10 mouse cellular contexts compared by ENCODE assay signal in genomic region chr8:122569996-122570395, GRCm38 (mm10). TPM values are rescaled to one million over a fixed set of nuclear protein-coding genes. Genes with fewer than 3 reads are reported as not detected.
DNase-seq lines count a peak whose midpoint lies in the region; ATAC-seq lines count a peak whose summit lies in the region.
"Had no signal": no experiment of that assay in that cellular context is flagged by ENCODE, and none has a peak within 500 bp of the region (broad histone marks: within the 10 kb centered on the region; RNA-seq: fewer than 3 reads in every experiment).

No protein-coding gene starts in this region.

- H3K4me2 ChIP-seq in midbrain, embryonic 15.5 days = no peak overlapping the region
- peak overlapping the region; percentile 80 for H3K4me2 ChIP-seq in limb, embryonic 13.5 days (replicated peaks)
- H3K4me2 ChIP-seq in intestine, embryonic 16.5 days (ENCODE audit: low read depth, low read length) = no peak overlapping the region

- H3K9ac ChIP-seq in midbrain, embryonic 15.5 days = no peak overlapping the region
- 0 out of 2 replicates have a peak overlapping the region, but pooled peaks have one; percentile 93 for H3K9ac ChIP-seq in limb, embryonic 13.5 days
- no peak overlapping the region for H3K9ac ChIP-seq in intestine, embryonic 16.5 days (ENCODE audit: low read depth, low read length)

- H3K9me3 ChIP-seq in midbrain, embryonic 10.5 days (replicated peaks) = no peaks in the 10 kb centered on the region
- H3K9me3 ChIP-seq in midbrain, embryonic 15.5 days = no peaks in the 10 kb centered on the region
- no peaks in the 10 kb centered on the region for H3K9me3 ChIP-seq in limb, embryonic 13.5 days
- no peaks in the 10 kb centered on the region for H3K9me3 ChIP-seq in intestine, embryonic 16.5 days (ENCODE audit: control insufficient read depth, low read length)

- H3K27me3 ChIP-seq in midbrain, embryonic 10.5 days (ENCODE audit: low read depth, poor library complexity, severe bottlenecking) = no peaks in the 10 kb centered on the region
- H3K27me3 ChIP-seq in midbrain, embryonic 15.5 days (replicated peaks) = no peaks in the 10 kb centered on the region
- H3K27me3 ChIP-seq in limb, embryonic 13.5 days = no peaks in the 10 kb centered on the region
- no peaks in the 10 kb centered on the region for H3K27me3 ChIP-seq in intestine, embryonic 16.5 days (replicated peaks; ENCODE audit: control insufficient read depth, insufficient read depth, low read length)

- H3K4me3 ChIP-seq in midbrain, embryonic 10.5 days = peak overlapping the region; percentile 95
- no peak overlapping the region for H3K4me3 ChIP-seq in midbrain, embryonic 15.5 days
- no peak overlapping the region for H3K4me3 ChIP-seq in limb, embryonic 13.5 days
- H3K4me3 ChIP-seq in intestine, embryonic 16.5 days (ENCODE audit: low read length) = no peak overlapping the region

- H3K27ac ChIP-seq in midbrain, embryonic 10.5 days (replicated peaks) = no peak overlapping the region
- H3K27ac ChIP-seq in midbrain, embryonic 15.5 days = no peak overlapping the region
- H3K27ac ChIP-seq in limb, embryonic 13.5 days = no peak overlapping the region
- H3K27ac ChIP-seq in intestine, embryonic 16.5 days (ENCODE audit: low read length) = no peak overlapping the region
- H3K27ac ChIP-seq: kidney, postnatal 0 days had no signal

- ATAC-seq in midbrain, embryonic 15.5 days (replicated peaks) = no peak
- no peak for ATAC-seq in limb, embryonic 13.5 days (ENCODE audit: low FRiP score, low read depth)
- no peak for ATAC-seq in intestine, embryonic 16.5 days

- 96% methylated on average over 16 of the region's 16 CpGs for WGBS in midbrain, embryonic 10.5 days
- WGBS in midbrain, embryonic 15.5 days = 97% methylated on average over 16 of the region's 16 CpGs
- 94% methylated on average over 16 of the region's 16 CpGs for WGBS in limb, embryonic 13.5 days
- 96% methylated on average over 16 of the region's 16 CpGs for WGBS in intestine, embryonic 16.5 days

- peak; percentile 91 for DNase-seq in heart, adult 11 months
- DNase-seq in heart, postnatal 25 days (ENCODE audit: low spot score) = no peak
- DNase-seq in midbrain, embryonic 10.5 days (ENCODE audit: low spot score) = no peak
- no peak for DNase-seq in thymus, postnatal 4 days
- DNase-seq: adrenal gland, postnatal 10 days; gastrocnemius, postnatal 10 days had no signal

- H3K36me3 ChIP-seq in midbrain, embryonic 10.5 days = peaks cover 65% of the 10 kb centered on the region
- H3K36me3 ChIP-seq in midbrain, embryonic 15.5 days (replicated peaks) = no peaks in the 10 kb centered on the region
- H3K36me3 ChIP-seq in limb, embryonic 13.5 days = peaks cover 57% of the 10 kb centered on the region
- H3K36me3 ChIP-seq in intestine, embryonic 16.5 days (ENCODE audit: control insufficient read depth, insufficient read depth, low read length) = peaks cover 25% of the 10 kb centered on the region; the same call in 1 of the 2 replicates

- intact Hi-C loops in heart, postnatal 25 days (cut with DNase I) = no loop called here

- peaks cover 81% of the 10 kb centered on the region for H3K4me1 ChIP-seq in midbrain, embryonic 10.5 days
- peaks cover 35% of the 10 kb centered on the region for H3K4me1 ChIP-seq in midbrain, embryonic 15.5 days
- H3K4me1 ChIP-seq in limb, embryonic 13.5 days = peaks cover 32% of the 10 kb centered on the region
- H3K4me1 ChIP-seq in intestine, embryonic 16.5 days (ENCODE audit: control insufficient read depth, insufficient read depth, low read length) = peaks cover 43% of the 10 kb centered on the region

RNA-seq across cellular contexts. Expression of gene Cdt1, which starts 2.2 kb away (rescaled TPM):
- total RNA-seq in heart, postnatal 25 days (2021) = 1 to 10 TPM; 2.7 to 3.2 TPM
- polyA plus RNA-seq in midbrain, embryonic 10.5 days (2016; fragmentation: Nextera tagmentation; extraction: Ambion mirVana) = 63.2 and 70.9 TPM in 2 replicates
- 7.0 and 8.2 TPM in 2 replicates for polyA plus RNA-seq in midbrain, embryonic 15.5 days (2015; fragmentation: Nextera tagmentation; extraction: Ambion mirVana)
- polyA plus RNA-seq in limb, embryonic 13.5 days (2015; fragmentation: Nextera tagmentation; extraction: Ambion mirVana) = 39.3 and 40.2 TPM in 2 replicates
- polyA plus RNA-seq in intestine, embryonic 16.5 days (2015; fragmentation: Nextera tagmentation; extraction: Ambion mirVana) = 36.2 and 40.0 TPM in 2 replicates

RNA-seq across cellular contexts. Expression of gene Aprt, which starts 6.7 kb away (rescaled TPM):
- 10 to 100 TPM; 30.6 to 39.3 TPM for total RNA-seq in heart, postnatal 25 days (2021)
- polyA plus RNA-seq in midbrain, embryonic 10.5 days (2016; fragmentation: Nextera tagmentation; extraction: Ambion mirVana) = 241 and 278 TPM in 2 replicates
- polyA plus RNA-seq in midbrain, embryonic 15.5 days (2015; fragmentation: Nextera tagmentation; extraction: Ambion mirVana) = 166 and 173 TPM in 2 replicates
- 335 and 351 TPM in 2 replicates for polyA plus RNA-seq in limb, embryonic 13.5 days (2015; fragmentation: Nextera tagmentation; extraction: Ambion mirVana)
- 736 and 778 TPM in 2 replicates for polyA plus RNA-seq in intestine, embryonic 16.5 days (2015; fragmentation: Nextera tagmentation; extraction: Ambion mirVana)

RNA-seq across cellular contexts. Expression of gene Piezo1, which starts 18.9 kb away (rescaled TPM):
- 10 to 100 TPM; 17.2 to 19.1 TPM for total RNA-seq in heart, postnatal 25 days (2021)
- 5.8 and 8.2 TPM in 2 replicates for polyA plus RNA-seq in midbrain, embryonic 10.5 days (2016; fragmentation: Nextera tagmentation; extraction: Ambion mirVana)
- polyA plus RNA-seq in midbrain, embryonic 15.5 days (2015; fragmentation: Nextera tagmentation; extraction: Ambion mirVana) = 2.7 and 3.3 TPM in 2 replicates
- 14.0 and 14.7 TPM in 2 replicates for polyA plus RNA-seq in limb, embryonic 13.5 days (2015; fragmentation: Nextera tagmentation; extraction: Ambion mirVana)
- polyA plus RNA-seq in intestine, embryonic 16.5 days (2015; fragmentation: Nextera tagmentation; extraction: Ambion mirVana) = 9.8 and 11.3 TPM in 2 replicates

RNA-seq across cellular contexts. Expression of gene Galns, which starts 41.3 kb away (rescaled TPM):
- total RNA-seq in heart, postnatal 25 days (2021) = 1 to 10 TPM; 2.9 to 3.4 TPM
- 6.6 and 7.7 TPM in 2 replicates for polyA plus RNA-seq in midbrain, embryonic 10.5 days (2016; fragmentation: Nextera tagmentation; extraction: Ambion mirVana)
- polyA plus RNA-seq in midbrain, embryonic 15.5 days (2015; fragmentation: Nextera tagmentation; extraction: Ambion mirVana) = 7.2 and 9.0 TPM in 2 replicates
- polyA plus RNA-seq in limb, embryonic 13.5 days (2015; fragmentation: Nextera tagmentation; extraction: Ambion mirVana) = 9.0 and 9.7 TPM in 2 replicates
- polyA plus RNA-seq in intestine, embryonic 16.5 days (2015; fragmentation: Nextera tagmentation; extraction: Ambion mirVana) = 22.4 and 27.4 TPM in 2 replicates

RNA-seq across cellular contexts. Expression of gene Trappc2l, which starts 41.4 kb away (rescaled TPM):
- 10 to 100 TPM; 58.4 to 62.8 TPM for total RNA-seq in heart, postnatal 25 days (2021)
- 51.0 and 61.2 TPM in 2 replicates for polyA plus RNA-seq in midbrain, embryonic 10.5 days (2016; fragmentation: Nextera tagmentation; extraction: Ambion mirVana)
- polyA plus RNA-seq in midbrain, embryonic 15.5 days (2015; fragmentation: Nextera tagmentation; extraction: Ambion mirVana) = 120 and 126 TPM in 2 replicates
- 49.6 and 55.6 TPM in 2 replicates for polyA plus RNA-seq in limb, embryonic 13.5 days (2015; fragmentation: Nextera tagmentation; extraction: Ambion mirVana)
- 76.7 and 86.4 TPM in 2 replicates for polyA plus RNA-seq in intestine, embryonic 16.5 days (2015; fragmentation: Nextera tagmentation; extraction: Ambion mirVana)
